Mouse (Mus musculus): ENCODE results near the gene St3gal3. TPM values are rescaled to one million over a fixed set of nuclear protein-coding genes. Genes with fewer than 3 reads are reported as not detected.

Gene St3gal3
- polyA plus RNA-seq, 1 experiment from 2014 or later: 9.3 TPM

DNA sequence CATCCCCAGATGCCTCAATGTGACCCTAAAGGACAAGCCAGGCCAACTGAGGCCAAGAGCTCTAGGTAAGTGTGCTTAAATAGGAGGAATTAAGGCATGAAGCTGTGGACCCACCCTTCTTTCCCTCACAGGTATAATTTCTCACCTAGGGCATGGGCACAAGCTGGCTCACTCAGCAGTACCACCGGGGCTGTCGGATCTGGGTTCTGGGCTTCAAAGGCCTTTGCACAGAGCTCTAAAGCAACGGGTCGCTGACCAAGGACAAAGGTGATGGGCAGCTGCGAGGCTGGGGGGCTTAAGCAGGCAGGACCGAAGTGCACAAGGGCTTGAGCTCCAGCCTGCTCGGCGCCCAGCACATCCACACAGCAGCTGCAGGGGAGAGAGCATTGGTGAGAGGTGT is 244.0 kb downstream of the St3gal3 start:
- 35% methylated on average over 8 of the region's 8 CpGs for WGBS
- Histone ChIP-seq H3K9ac (replicated peaks; ENCODE audit: low read length) (no peak overlapping the region), H3K4me3 (replicated peaks; ENCODE audit: low read depth, low read length) (peak overlapping the region; percentile 67; the same call in 1 of the 2 replicates), H3K4me1 (ENCODE audit: control insufficient read depth, insufficient read depth, low read length) (peaks cover 14% of the 10 kb centered on the region; the same call in 1 of the 2 replicates), H3K27ac (replicated peaks; ENCODE audit: low read depth, low read length) (no peak overlapping the region), H3K9me3 (ENCODE audit: control insufficient read depth, low read length) (no peaks in the 10 kb centered on the region), H3K36me3 (ENCODE audit: control insufficient read depth, insufficient read depth, low read length) (peaks cover 40% of the 10 kb centered on the region), H3K27me3 (ENCODE audit: control insufficient read depth, insufficient read depth, low read length) (no peaks in the 10 kb centered on the region), H3K4me2 (ENCODE audit: low read length) (peak overlapping the region; percentile 89)
- no peak for DNase-seq
- no peak for ATAC-seq (ENCODE audit: low FRiP score, low TSS enrichment)

DNA sequence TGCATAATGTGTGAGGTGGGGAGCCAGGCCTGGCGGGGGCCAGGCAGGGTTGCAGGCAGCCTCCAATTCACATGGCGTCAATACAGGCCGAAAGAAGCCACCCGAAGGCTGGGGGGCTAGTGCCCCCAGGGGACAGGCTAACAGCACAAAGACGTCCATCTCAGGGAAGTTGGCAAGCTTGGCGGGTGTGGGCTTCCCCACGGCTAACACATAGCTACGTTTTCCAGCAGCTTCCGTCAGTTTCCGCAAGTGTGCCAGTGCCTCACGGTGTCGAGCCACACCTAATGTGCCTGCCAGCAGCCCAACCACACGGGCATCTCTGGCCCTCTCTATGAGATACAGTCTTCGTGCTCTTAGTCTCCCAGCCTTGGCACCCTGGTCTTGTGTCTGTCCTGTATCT is 244.7 kb downstream of the St3gal3 start:
- H3K9ac ChIP-seq (replicated peaks; ENCODE audit: low read length): no peak overlapping the region
- no peaks in the 10 kb centered on the region for H3K27me3 ChIP-seq (ENCODE audit: control insufficient read depth, insufficient read depth, low read length)
- H3K27ac ChIP-seq (replicated peaks; ENCODE audit: low read depth, low read length): no peak overlapping the region
- H3K4me2 ChIP-seq (ENCODE audit: low read length): no peak overlapping the region
- H3K9me3 ChIP-seq (ENCODE audit: control insufficient read depth, low read length): no peaks in the 10 kb centered on the region
- H3K36me3 ChIP-seq (ENCODE audit: control insufficient read depth, insufficient read depth, low read length): peaks cover 40% of the 10 kb centered on the region
- no peak overlapping the region for H3K4me3 ChIP-seq (replicated peaks; ENCODE audit: low read depth, low read length)
- ATAC-seq (ENCODE audit: low FRiP score, low TSS enrichment) (no peak), DNase-seq (no peak)
- H3K4me1 ChIP-seq (ENCODE audit: control insufficient read depth, insufficient read depth, low read length): peaks cover 14% of the 10 kb centered on the region; the same call in 1 of the 2 replicates
- 92% methylated on average over 14 of the region's 14 CpGs for WGBS

DNA sequence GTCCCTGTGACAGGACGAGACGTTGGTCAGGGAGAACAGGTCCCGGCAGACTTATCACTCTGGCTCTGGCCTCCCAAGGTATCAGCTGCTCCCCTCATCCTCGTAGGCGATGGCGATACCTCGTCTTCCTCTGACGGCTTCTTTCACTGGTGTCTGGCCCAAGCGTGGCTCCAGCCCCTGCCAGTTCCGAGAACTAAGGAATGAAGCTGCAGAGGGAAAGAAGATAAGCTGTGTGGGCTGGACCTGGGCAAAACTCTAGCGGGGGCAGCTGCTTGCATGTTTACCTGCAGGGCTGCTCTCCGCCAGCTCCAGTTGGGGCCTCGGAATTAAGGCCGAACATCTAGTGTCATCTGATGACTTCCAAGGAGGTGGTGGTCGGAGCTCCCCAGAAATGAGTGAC is 245.2 kb downstream of the St3gal3 start:
- Histone ChIP-seq H3K4me3 (replicated peaks; ENCODE audit: low read depth, low read length) (no peak overlapping the region), H3K4me1 (ENCODE audit: control insufficient read depth, insufficient read depth, low read length) (peaks cover 14% of the 10 kb centered on the region; the same call in 1 of the 2 replicates), H3K27me3 (ENCODE audit: control insufficient read depth, insufficient read depth, low read length) (no peaks in the 10 kb centered on the region), H3K36me3 (ENCODE audit: control insufficient read depth, insufficient read depth, low read length) (peaks cover 40% of the 10 kb centered on the region), H3K9me3 (ENCODE audit: control insufficient read depth, low read length) (no peaks in the 10 kb centered on the region), H3K9ac (replicated peaks; ENCODE audit: low read length) (no peak overlapping the region), H3K27ac (replicated peaks; ENCODE audit: low read depth, low read length) (no peak overlapping the region), H3K4me2 (ENCODE audit: low read length) (no peak overlapping the region)
- no peak for ATAC-seq (ENCODE audit: low FRiP score, low TSS enrichment)
- DNase-seq: no peak
- 94% methylated on average over 15 of the region's 15 CpGs for WGBS

DNA sequence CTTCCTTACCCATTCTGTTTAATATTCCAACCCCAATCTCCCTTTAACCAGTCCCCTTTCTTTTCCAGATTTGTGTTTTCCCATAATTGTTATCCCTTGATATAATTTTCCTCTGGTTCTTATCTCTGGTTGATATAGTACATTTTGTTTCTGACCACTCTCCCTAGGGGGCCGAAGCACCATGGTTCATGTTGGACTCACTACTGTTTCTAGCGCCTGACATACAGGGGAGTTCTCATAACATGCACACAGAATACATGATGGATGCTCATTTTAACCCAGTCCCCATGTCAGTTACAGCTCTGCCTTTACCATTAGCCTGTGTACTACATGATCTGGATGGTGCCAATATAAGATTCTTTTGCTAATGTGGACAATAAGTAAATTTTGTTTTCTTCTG is 246.8 kb downstream of the St3gal3 start:
- WGBS: 77% methylated on average over 2 of the region's 2 CpGs
- Histone ChIP-seq H3K9me3 (ENCODE audit: control insufficient read depth, low read length) (no peaks in the 10 kb centered on the region), H3K4me1 (ENCODE audit: control insufficient read depth, insufficient read depth, low read length) (peaks cover 23% of the 10 kb centered on the region), H3K4me3 (replicated peaks; ENCODE audit: low read depth, low read length) (no peak overlapping the region; the same call in 1 of the 2 replicates), H3K27ac (replicated peaks; ENCODE audit: low read depth, low read length) (no peak overlapping the region), H3K9ac (replicated peaks; ENCODE audit: low read length) (no peak overlapping the region), H3K4me2 (ENCODE audit: low read length) (peak overlapping the region; percentile 84), H3K36me3 (ENCODE audit: control insufficient read depth, insufficient read depth, low read length) (peaks cover 39% of the 10 kb centered on the region), H3K27me3 (ENCODE audit: control insufficient read depth, insufficient read depth, low read length) (no peaks in the 10 kb centered on the region)
- ATAC-seq (ENCODE audit: low FRiP score, low TSS enrichment) (no peak), DNase-seq (no peak)

DNA sequence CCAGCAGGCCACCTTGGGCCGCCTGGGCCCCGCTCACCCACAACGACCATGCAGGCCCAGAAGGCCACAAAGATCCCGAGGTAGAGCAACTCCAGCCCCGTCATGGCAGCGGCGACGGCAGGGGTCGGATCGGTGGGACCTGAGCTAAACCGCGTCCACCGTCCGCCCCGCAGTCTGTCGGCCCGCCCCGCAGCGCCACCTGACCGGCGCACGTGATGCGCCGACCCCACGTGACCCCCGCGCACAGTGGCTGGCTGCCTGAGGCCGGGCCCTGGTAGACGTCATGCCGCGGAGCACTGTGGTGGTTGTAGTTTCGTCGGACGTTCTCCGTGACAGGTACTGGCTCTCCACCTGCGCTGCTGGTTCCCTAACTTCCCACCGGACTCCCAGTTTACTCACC is 247.6 kb downstream of the St3gal3 start, which contains the start of gene Atp6v0b:
Gene Atp6v0b, minus strand, starts transcription at position 201 of the 400 bp plus-strand sequence.
- Histone ChIP-seq H3K27ac (replicated peaks; ENCODE audit: low read depth, low read length) (peak within 1 kb of the TSS; percentile 55; the same call in 1 of the 2 replicates), H3K27me3 (ENCODE audit: control insufficient read depth, insufficient read depth, low read length) (no peaks in the 10 kb centered on the region), H3K4me3 (replicated peaks; ENCODE audit: low read depth, low read length) (peak within 1 kb of the TSS; percentile 95), H3K9me3 (ENCODE audit: control insufficient read depth, low read length) (no peaks in the 10 kb centered on the region), H3K4me2 (ENCODE audit: low read length) (peak within 1 kb of the TSS; percentile 84), H3K4me1 (ENCODE audit: control insufficient read depth, insufficient read depth, low read length) (peaks cover 27% of the 10 kb centered on the region), H3K36me3 (ENCODE audit: control insufficient read depth, insufficient read depth, low read length) (peaks cover 39% of the 10 kb centered on the region), H3K9ac (replicated peaks; ENCODE audit: low read length) (peak within 1 kb of the TSS; percentile 86)
- ATAC-seq (ENCODE audit: low FRiP score, low TSS enrichment): peak; percentile 87
- WGBS: 0% methylated on average over 36 of the region's 37 CpGs
- peak; percentile 96 for DNase-seq

DNA sequence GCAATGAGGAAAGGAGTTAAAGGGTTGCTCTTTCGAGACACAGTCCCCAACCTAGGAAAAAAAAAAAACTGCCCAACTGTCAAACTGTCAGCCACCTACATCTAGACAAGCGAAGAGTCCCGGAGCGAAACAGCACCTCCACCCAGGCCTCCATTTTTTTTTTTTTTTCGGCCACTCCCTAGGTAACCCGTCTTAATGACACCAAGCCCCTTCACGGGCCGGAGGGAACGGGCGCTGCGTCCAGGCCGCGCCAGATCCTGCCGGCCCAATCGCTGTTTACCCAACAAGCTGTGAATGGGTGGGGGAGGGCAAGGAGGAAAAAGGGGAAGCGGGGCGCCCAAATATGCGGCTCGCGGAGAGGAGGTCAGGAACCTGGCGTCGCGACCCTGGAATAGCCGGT is 248.1 kb downstream of the St3gal3 start:
- Histone ChIP-seq H3K4me1 (ENCODE audit: control insufficient read depth, insufficient read depth, low read length) (peaks cover 31% of the 10 kb centered on the region), H3K9ac (replicated peaks; ENCODE audit: low read length) (peak overlapping the region; percentile 86), H3K4me2 (ENCODE audit: low read length) (peak overlapping the region; percentile 84), H3K4me3 (replicated peaks; ENCODE audit: low read depth, low read length) (peak overlapping the region; percentile 95), H3K9me3 (ENCODE audit: control insufficient read depth, low read length) (no peaks in the 10 kb centered on the region), H3K36me3 (ENCODE audit: control insufficient read depth, insufficient read depth, low read length) (peaks cover 39% of the 10 kb centered on the region), H3K27ac (replicated peaks; ENCODE audit: low read depth, low read length) (peak overlapping the region; percentile 55; the same call in 1 of the 2 replicates), H3K27me3 (ENCODE audit: control insufficient read depth, insufficient read depth, low read length) (no peaks in the 10 kb centered on the region)
- WGBS: 3% methylated on average over 24 of the region's 24 CpGs
- no peak for DNase-seq
- no peak for ATAC-seq (ENCODE audit: low FRiP score, low TSS enrichment)

DNA sequence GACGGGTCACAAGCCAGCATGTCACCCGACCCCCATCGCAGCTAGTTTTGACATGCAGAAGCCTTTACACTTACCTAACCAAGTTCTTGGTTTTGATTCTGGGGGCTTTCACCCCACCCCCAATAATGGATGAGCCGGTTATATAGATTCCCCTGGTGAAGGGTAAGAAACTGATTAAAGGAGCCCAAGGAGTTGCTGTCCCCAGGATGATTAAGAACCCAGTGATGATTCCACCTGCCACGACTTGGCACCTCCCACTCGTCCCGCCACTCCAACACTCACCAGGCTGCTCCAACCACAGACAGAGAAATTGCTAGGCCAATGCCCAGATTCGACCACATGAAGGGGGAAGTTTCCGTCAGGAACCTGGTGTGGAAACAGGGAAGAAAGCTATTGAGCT is 248.7 kb downstream of the St3gal3 start:
- no peaks in the 10 kb centered on the region for H3K27me3 ChIP-seq (ENCODE audit: control insufficient read depth, insufficient read depth, low read length)
- DNase-seq (no peak), ATAC-seq (ENCODE audit: low FRiP score, low TSS enrichment) (no peak)
- H3K4me1 ChIP-seq (ENCODE audit: control insufficient read depth, insufficient read depth, low read length): peaks cover 28% of the 10 kb centered on the region
- peak overlapping the region; percentile 86; the same call in 1 of the 2 replicates for H3K9ac ChIP-seq (replicated peaks; ENCODE audit: low read length)
- peaks cover 40% of the 10 kb centered on the region for H3K36me3 ChIP-seq (ENCODE audit: control insufficient read depth, insufficient read depth, low read length)
- peak overlapping the region; percentile 95 for H3K4me3 ChIP-seq (replicated peaks; ENCODE audit: low read depth, low read length)
- H3K27ac ChIP-seq (replicated peaks; ENCODE audit: low read depth, low read length): no peak overlapping the region
- H3K9me3 ChIP-seq (ENCODE audit: control insufficient read depth, low read length): no peaks in the 10 kb centered on the region
- peak overlapping the region; percentile 84 for H3K4me2 ChIP-seq (ENCODE audit: low read length)
- WGBS: 85% methylated on average over 9 of the region's 9 CpGs

DNA sequence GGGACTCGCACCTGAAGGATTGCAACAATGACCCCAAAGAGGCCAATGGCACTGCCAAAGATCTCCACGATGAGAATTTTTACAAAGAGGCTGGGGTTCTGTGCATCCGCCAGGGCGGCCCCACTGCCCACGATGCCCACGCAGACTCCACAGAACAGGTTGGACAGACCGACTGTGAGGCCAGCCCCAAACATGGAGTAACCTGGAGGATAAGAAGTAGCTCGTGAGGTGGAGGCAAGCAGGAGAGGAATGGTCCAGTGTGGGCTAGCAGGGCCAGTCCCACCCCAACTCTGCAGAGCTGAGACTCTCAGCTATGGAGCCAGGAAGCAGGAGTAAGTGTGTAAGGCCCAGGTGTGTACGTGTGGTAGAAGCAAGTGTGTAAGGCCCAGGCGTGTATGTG is 249.6 kb downstream of the St3gal3 start:
- peaks cover 31% of the 10 kb centered on the region for H3K4me1 ChIP-seq (ENCODE audit: control insufficient read depth, insufficient read depth, low read length)

DNA sequence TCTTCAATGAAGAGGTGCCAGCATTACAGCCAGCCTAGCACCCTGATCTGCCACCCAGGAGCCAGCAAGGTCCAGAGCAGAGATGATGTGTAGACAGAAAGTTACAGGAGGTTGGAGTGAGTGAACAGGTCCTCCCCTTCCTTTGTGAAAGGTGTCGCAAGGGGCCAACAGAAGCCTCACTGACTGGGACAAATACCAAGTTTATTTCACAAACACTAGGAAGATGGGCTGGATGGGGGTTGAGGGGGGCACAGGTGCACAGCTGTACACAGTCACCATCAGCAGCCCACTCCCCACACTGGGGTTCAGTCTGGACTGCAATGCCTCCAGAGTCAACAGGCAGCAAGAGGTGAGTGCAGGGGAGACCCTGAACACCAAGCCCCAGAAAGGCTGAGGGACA is 250.6 kb downstream of the St3gal3 start:
- H3K27ac ChIP-seq (replicated peaks; ENCODE audit: low read depth, low read length): no peak overlapping the region
- 100% methylated on average over 1 of the region's 1 CpGs for WGBS
- H3K4me3 ChIP-seq (replicated peaks; ENCODE audit: low read depth, low read length): peak overlapping the region; percentile 82; the same call in 1 of the 2 replicates
- H3K9me3 ChIP-seq (ENCODE audit: control insufficient read depth, low read length): no peaks in the 10 kb centered on the region
- no peaks in the 10 kb centered on the region for H3K27me3 ChIP-seq (ENCODE audit: control insufficient read depth, insufficient read depth, low read length)
- H3K4me1 ChIP-seq (ENCODE audit: control insufficient read depth, insufficient read depth, low read length): peaks cover 35% of the 10 kb centered on the region
- DNase-seq (no peak), ATAC-seq (ENCODE audit: low FRiP score, low TSS enrichment) (no peak)
- H3K4me2 ChIP-seq (ENCODE audit: low read length): peak overlapping the region; percentile 78
- H3K9ac ChIP-seq (replicated peaks; ENCODE audit: low read length): peak overlapping the region; percentile 89
- H3K36me3 ChIP-seq (ENCODE audit: control insufficient read depth, insufficient read depth, low read length): peaks cover 45% of the 10 kb centered on the region

More for the DNA sequence above, 249.6 kb downstream of the St3gal3 start:
- no peak overlapping the region for H3K4me2 ChIP-seq (ENCODE audit: low read length)
- H3K27ac ChIP-seq (replicated peaks; ENCODE audit: low read depth, low read length): no peak overlapping the region
- no peak overlapping the region for H3K4me3 ChIP-seq (replicated peaks; ENCODE audit: low read depth, low read length)
- no peak overlapping the region for H3K9ac ChIP-seq (replicated peaks; ENCODE audit: low read length)
- no peaks in the 10 kb centered on the region for H3K27me3 ChIP-seq (ENCODE audit: control insufficient read depth, insufficient read depth, low read length)
- peaks cover 45% of the 10 kb centered on the region for H3K36me3 ChIP-seq (ENCODE audit: control insufficient read depth, insufficient read depth, low read length)
- ATAC-seq (ENCODE audit: low FRiP score, low TSS enrichment) (no peak), DNase-seq (no peak)
- no peaks in the 10 kb centered on the region for H3K9me3 ChIP-seq (ENCODE audit: control insufficient read depth, low read length)
- 93% methylated on average over 10 of the region's 10 CpGs for WGBS
